Mouse (Mus musculus) ES-E14 (cell line): ENCODE measurements at regions not wholly inside any gene's neighbourhood (a gene's known extent, or its start where the extent isn't known, plus 50 kb on each side); places are given as distances from the start of the nearest gene placed in this dataset.

ENCODE experiments used
- CHD2 ChIP-seq: IDR thresholded peaks from 2 replicates; pipeline ENCODE4 v1.6.1; 2014; ENCODE audit warnings: mild to moderate bottlenecking, low read depth, low read length, inconsistent platforms
- HCFC1 ChIP-seq: IDR thresholded peaks from 2 replicates; pipeline ENCODE4 v1.6.1; 2012; ENCODE audit warnings: low read length, inconsistent platforms, borderline replicate concordance; ENCODE audit not compliant: insufficient read depth
- MAFK ChIP-seq: IDR thresholded peaks from 2 replicates; pipeline ENCODE4 v1.6.1; 2014; ENCODE audit warnings: mild to moderate bottlenecking, low read depth, low read length, inconsistent platforms; ENCODE audit not compliant: insufficient read depth
- ZNF384 ChIP-seq: IDR thresholded peaks from 2 replicates; pipeline ENCODE4 v1.6.1; 2012; ENCODE audit warnings: low read depth, low read length, inconsistent platforms

GRCm38 (mm10) chr4:124120334-124120733 is 202.5 kb upstream of the 4930535I16Rik start:
- no peak for TF ChIP-seq MAFK
- no peak for TF ChIP-seq CHD2
- no peak for TF ChIP-seq ZNF384
- TF ChIP-seq HCFC1: no peak
